Mouse (Mus musculus) C2C12 (cell line): Measurements from ENCODE around the gene Olfr323. TPM values are rescaled to one million over a fixed set of nuclear protein-coding genes. Genes with fewer than 3 reads are reported as not detected.

ENCODE experiments used
- H3K27me3 ChIP-seq: one replicate; pipeline ENCODE4 v1.6.1; 2011; ENCODE audit not compliant: control insufficient read depth, insufficient read depth, insufficient read length
- H3K36me3 ChIP-seq: one replicate; pipeline ENCODE4 v1.6.1; 2011; ENCODE audit not compliant: control insufficient read depth, insufficient read depth
- H3K4me3 ChIP-seq: one replicate; pipeline ENCODE4 v1.5.1; 2011; ENCODE audit warnings: mild to moderate bottlenecking, control low read depth; ENCODE audit not compliant: poor library complexity, insufficient read depth, severe bottlenecking
- H3K79me2 ChIP-seq: one replicate; pipeline ENCODE4 v1.6.1; 2011; ENCODE audit not compliant: control insufficient read depth, insufficient read depth
- H3K79me3 ChIP-seq: one replicate; pipeline ENCODE4 v1.6.1; 2011; ENCODE audit warnings: low read depth, control low read depth
- H3ac ChIP-seq: one replicate; pipeline ENCODE3; 2011; ENCODE audit warnings: low read depth; ENCODE audit not compliant: control insufficient read depth, insufficient read length
- CEBPB ChIP-seq: IDR thresholded peaks from one replicate; pipeline ENCODE4 v1.6.1; 2011; ENCODE audit warnings: low read depth, mild to moderate bottlenecking, control low read depth, moderate library complexity
- CTCF ChIP-seq: IDR thresholded peaks from one replicate; pipeline ENCODE4 v1.5.1; 2011; ENCODE audit not compliant: control insufficient read depth, insufficient read depth, insufficient read length
- FOSL1 ChIP-seq: IDR thresholded peaks from one replicate; pipeline ENCODE4 v1.8.0; 2011; ENCODE audit warnings: mild to moderate bottlenecking, low read length; ENCODE audit not compliant: poor library complexity, insufficient read depth, severe bottlenecking
- MAX ChIP-seq: IDR thresholded peaks from one replicate; pipeline ENCODE4 v1.6.1; 2011; ENCODE audit warnings: mild to moderate bottlenecking, control low read depth
- MYOD1 ChIP-seq: IDR thresholded peaks from one replicate; pipeline ENCODE4 v1.6.1; 2011; ENCODE audit warnings: low read depth; ENCODE audit not compliant: control insufficient read depth, insufficient read length
- MYOG ChIP-seq: IDR thresholded peaks from one replicate; pipeline ENCODE4 v1.6.1; 2011; ENCODE audit not compliant: control insufficient read depth, insufficient read length; ENCODE audit errors: extremely low read depth
- USF1 ChIP-seq: IDR thresholded peaks from one replicate; pipeline ENCODE4 v1.6.1; 2011; ENCODE audit warnings: low read depth, mild to moderate bottlenecking, control low read depth, moderate library complexity
- polyA plus RNA-seq: library from polyadenylated mRNA; unstranded; fragments of >200 nt; fragmentation: generic; extraction: Trizol; gene quantifications from one replicate; pipeline ENCODE4 v1.2.1, GENCODE M21; 2012; ENCODE audit warnings: missing spikeins

Olfr323 gene
- polyA plus RNA-seq, 1 experiment, result not detected

DNA sequence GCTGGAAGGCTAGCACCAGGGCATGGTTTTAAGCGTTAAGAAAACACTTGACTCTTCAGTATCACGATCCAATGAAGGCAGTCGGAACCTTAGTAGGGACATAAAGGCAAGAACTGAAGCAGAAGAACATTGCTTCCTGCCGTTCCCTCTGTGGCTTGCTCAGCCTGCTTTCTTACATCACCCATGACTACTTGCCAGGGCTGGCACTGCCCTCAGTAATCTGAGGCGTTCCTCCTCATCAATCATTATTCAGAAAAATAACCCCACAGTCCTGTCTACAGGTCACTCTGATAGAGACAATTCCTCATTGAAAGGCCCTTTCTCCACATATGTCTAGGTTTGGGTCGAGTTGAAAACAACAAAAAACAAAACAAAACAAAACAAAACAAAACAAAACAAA, 23.3 kb downstream of the Olfr323 start:
- Histone ChIP-seq H3K79me2 (no peaks in the 10 kb centered on the region), H3K79me3 (no peaks in the 10 kb centered on the region), H3K36me3 (no peaks in the 10 kb centered on the region), H3K27me3 (no peaks in the 10 kb centered on the region), H3ac (no peak overlapping the region), H3K4me3 (no peak overlapping the region)
- TF ChIP-seq MAX (no peak), CEBPB (no peak), FOSL1 (no peak), USF1 (no peak), MYOD1 (no peak), MYOG (no peak), CTCF (no peak)

DNA sequence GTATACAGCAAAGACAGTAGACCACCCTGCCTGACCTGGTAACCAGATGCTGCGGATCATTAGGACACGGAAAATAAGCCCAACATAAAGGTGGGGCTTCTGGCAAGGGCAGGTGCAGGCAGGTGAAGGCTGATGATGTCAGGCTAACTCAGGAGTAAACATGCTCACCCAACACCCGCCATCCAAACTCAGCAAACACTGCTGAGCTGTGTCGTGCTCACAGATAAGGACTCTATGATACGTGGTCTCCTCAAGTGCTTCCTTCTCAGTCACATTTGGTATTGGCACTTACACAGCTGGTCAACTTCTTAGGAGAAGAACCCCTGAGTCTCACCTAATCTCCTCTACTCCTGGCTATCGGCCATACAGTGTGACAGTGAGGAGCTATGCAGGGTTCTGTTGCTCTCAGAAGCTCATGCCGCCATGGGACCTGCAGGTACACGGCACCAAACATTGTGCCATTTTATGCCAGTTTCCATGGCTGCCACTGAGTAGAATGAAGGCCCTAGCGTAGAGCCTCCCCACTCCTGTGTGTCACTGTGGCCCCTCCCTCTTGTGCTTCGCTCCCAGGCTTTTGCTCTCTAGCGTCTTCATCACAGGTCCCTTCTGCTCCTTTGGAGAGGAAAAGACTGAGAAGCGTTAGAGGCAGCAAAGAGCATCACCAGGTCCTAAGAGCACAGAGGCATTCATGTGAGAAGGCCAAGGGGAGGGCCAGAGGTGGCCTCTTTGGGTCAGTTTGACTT, 24.0 kb downstream of the Olfr323 start:
- no peaks in the 10 kb centered on the region for H3K27me3 ChIP-seq
- TF ChIP-seq CTCF (no peak), USF1 (no peak), MAX (no peak), CEBPB (no peak), FOSL1 (no peak), MYOD1 (no peak), MYOG (no peak)
- H3ac ChIP-seq, result no peak overlapping the region
- H3K4me3 ChIP-seq, result no peak overlapping the region
- no peaks in the 10 kb centered on the region for H3K79me2 ChIP-seq
- no peaks in the 10 kb centered on the region for H3K79me3 ChIP-seq
- H3K36me3 ChIP-seq, result no peaks in the 10 kb centered on the region

DNA sequence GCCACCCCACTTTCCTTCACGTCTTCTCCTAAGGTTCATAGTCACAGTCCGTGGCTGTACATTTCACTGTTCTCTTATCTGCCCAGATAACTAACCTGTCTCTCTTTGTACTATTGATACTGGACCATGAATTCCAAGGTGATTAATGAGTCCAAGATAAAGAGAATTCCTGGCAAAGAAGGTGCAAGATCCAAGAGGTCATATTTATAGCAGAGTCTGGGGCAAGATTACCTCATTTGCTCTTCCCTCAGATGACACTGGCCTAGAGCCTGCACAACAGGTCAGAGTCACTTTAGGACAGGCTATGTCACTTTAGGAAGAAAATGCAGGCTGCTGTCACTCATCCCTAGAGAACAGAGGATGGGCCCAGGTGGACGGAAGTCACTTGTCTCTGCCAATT, 25.1 kb downstream of the Olfr323 start:
- H3K36me3 ChIP-seq, result no peaks in the 10 kb centered on the region
- no peaks in the 10 kb centered on the region for H3K79me3 ChIP-seq
- H3K4me3 ChIP-seq, result no peak overlapping the region
- H3K27me3 ChIP-seq, result no peaks in the 10 kb centered on the region
- no peaks in the 10 kb centered on the region for H3K79me2 ChIP-seq
- H3ac ChIP-seq, result no peak overlapping the region
- TF ChIP-seq CTCF, result no peak
- TF ChIP-seq CEBPB, result no peak
- TF ChIP-seq FOSL1, result no peak
- TF ChIP-seq USF1, result no peak
- TF ChIP-seq MYOG, result no peak
- no peak for TF ChIP-seq MAX
- TF ChIP-seq MYOD1, result no peak

DNA sequence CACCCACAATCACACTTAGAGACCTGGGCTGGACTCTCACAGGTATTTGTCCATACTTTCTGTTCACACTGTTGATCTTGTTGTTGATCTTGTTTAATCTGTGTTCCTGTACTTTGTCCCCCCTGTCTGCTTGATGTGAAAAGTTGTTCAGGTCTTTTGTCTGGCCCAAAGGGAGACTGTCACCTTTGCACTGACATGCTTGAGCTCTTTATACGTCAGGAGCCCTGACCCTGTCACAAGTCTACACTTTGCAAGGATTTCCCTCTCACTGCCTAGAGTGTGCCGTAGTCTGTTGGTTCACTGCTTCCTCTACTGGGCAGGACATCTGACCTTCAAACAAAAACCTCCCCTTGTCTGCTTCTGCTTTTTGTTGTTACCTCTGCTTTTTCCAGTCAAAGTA, 25.6 kb downstream of the Olfr323 start:
- Histone ChIP-seq H3K27me3 (no peaks in the 10 kb centered on the region), H3ac (no peak overlapping the region), H3K79me3 (no peaks in the 10 kb centered on the region), H3K79me2 (no peaks in the 10 kb centered on the region), H3K4me3 (no peak overlapping the region), H3K36me3 (no peaks in the 10 kb centered on the region)
- TF ChIP-seq USF1 (no peak), FOSL1 (no peak), MYOG (no peak), MAX (no peak), CEBPB (no peak), CTCF (no peak), MYOD1 (no peak)

DNA sequence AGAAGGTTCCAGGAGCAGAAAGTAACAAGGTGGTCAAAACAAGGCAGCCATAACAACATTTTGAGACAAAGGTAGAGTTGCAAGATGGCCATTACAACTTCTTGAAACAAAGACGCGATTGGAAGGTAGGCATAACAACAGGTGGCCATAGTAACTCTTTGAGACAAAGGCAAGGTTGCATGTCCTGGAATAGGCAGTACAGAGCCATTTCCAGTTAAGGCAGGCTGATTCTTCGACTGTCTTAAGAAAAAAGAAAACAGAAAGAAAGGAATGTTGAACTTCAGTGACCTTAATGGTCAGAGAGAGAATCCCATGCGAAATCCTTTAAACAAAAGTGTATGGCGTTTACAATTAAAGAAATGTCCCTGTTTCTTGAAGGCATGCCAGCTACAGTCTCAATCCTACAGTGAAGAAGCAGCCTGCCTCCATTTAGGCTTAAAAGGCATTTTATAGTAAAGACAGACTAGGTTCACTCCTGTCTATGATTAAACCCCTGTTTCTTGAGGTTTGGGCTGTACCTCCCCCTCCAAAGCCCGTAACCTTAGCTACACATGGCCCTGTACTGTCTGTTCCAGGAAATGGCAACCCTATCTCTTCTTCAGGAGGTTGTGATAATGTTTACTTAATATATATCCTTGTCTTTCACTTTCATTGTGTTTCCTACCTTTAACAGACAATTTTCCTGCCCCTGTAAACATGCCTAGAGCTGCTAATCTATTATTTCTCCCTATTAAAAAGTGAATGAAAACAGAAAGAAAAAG, 27.3 kb downstream of the Olfr323 start:
- no peak overlapping the region for H3K4me3 ChIP-seq
- H3K27me3 ChIP-seq, result no peaks in the 10 kb centered on the region
- no peaks in the 10 kb centered on the region for H3K79me2 ChIP-seq
- no peak overlapping the region for H3ac ChIP-seq
- no peaks in the 10 kb centered on the region for H3K36me3 ChIP-seq
- TF ChIP-seq CEBPB (no peak), MYOD1 (no peak)
- H3K79me3 ChIP-seq, result no peaks in the 10 kb centered on the region

DNA sequence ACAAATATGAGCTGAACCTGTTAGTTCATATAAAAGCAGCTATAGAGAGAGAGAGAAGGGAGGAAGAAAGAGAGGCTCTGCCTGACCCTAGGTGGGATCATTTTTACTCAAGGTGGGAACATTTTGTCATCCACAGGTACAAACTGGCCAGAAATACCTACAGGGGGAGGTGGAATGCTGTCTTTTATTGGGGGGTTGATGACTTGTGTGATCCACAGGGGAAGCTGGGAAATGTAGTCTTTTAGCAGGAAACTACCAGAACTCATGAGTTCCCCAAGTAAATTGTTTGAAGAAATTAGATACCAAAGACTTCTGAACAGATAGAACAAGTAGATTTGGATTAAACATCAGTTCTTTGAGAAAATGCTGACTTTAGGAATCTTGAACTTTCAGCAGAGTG, 28.2 kb downstream of the Olfr323 start:
- Histone ChIP-seq H3K79me2 (no peaks in the 10 kb centered on the region), H3K79me3 (no peaks in the 10 kb centered on the region), H3K4me3 (no peak overlapping the region), H3ac (no peak overlapping the region), H3K36me3 (no peaks in the 10 kb centered on the region), H3K27me3 (no peaks in the 10 kb centered on the region)
- TF ChIP-seq MYOD1, result no peak
- TF ChIP-seq CEBPB, result no peak
- no peak for TF ChIP-seq USF1
- TF ChIP-seq FOSL1, result no peak
- no peak for TF ChIP-seq MYOG
- no peak for TF ChIP-seq MAX
- no peak for TF ChIP-seq CTCF
